Mouse (Mus musculus): Measurements from ENCODE around the gene Hectd2.

DNA sequence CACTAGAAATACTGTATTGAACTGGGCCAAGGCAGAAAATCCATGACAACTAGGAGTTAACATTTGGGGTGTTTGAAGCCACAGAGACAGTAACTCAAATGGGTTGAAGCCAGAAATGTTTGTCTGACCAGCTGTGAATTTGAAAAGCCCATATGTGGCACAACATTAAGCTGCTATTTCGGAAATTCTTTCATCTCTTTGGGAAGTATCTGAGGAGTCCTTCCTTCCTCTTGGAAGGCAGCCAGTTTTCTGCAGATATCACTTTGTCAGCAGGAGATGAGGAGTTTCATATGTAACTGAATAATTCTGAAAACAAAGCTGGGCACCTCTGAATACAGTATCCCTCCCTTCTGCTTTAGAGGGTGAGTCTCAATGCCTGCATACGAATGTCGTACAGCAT, 86.7 kb downstream of the Hectd2 start:
- no peak for TF ChIP-seq CTCF (IDR thresholded peaks at IDR 0.05; ENCODE audit: insufficient read depth, low read depth, low read length)
- no peak for TF ChIP-seq POLR2A (IDR thresholded peaks at IDR 0.05; ENCODE audit: insufficient read depth, low read depth, low read length)
